Mouse (Mus musculus) midbrain, postnatal 0 days (tissue): ENCODE results near the gene Ovca2. TPM values are rescaled to one million over a fixed set of nuclear protein-coding genes. Genes with fewer than 3 reads are reported as not detected.

ENCODE experiments used
- ATAC-seq: fragments of 200-750 bp; cut with Nextera tagmentation; 2 replicates; pipeline ENCODE4 v1.8.0; 2017; ENCODE audit warnings: moderate number of reproducible peaks, mild to moderate bottlenecking, moderate TSS enrichment, moderate library complexity; ENCODE audit not compliant: low FRiP score
- DNase-seq: peaks from one replicate; pipeline ENCODE4 v3.0.0-alpha.2; 2015; ENCODE audit warnings: low spot score
- H3K27ac ChIP-seq: fragments of 300-500 bp; sonication (generic); 2 replicates; pipeline ENCODE4 v1.5.1; 2014; ENCODE audit warnings: low read depth, mild to moderate bottlenecking, low read length, mixed read lengths
- H3K27me3 ChIP-seq: fragments of 300-500 bp; sonication (generic); 2 replicates; pipeline ENCODE4 v1.6.1; 2014; ENCODE audit warnings: low read length, control low read depth, mixed read lengths; ENCODE audit not compliant: insufficient read depth
- H3K36me3 ChIP-seq: fragments of 300-500 bp; sonication (generic); 2 replicates; pipeline ENCODE4 v1.6.1; 2014; ENCODE audit warnings: low read length, control low read depth, mixed read lengths; ENCODE audit not compliant: insufficient read depth
- H3K4me1 ChIP-seq: fragments of 300-500 bp; sonication (generic); 2 replicates; pipeline ENCODE4 v1.6.1; 2014; ENCODE audit warnings: mild to moderate bottlenecking, control low read depth, antibody characterized with exemption, low read length, mixed read lengths; ENCODE audit not compliant: insufficient read depth
- H3K4me2 ChIP-seq: fragments of 300-500 bp; sonication (generic); 2 replicates; pipeline ENCODE4 v1.6.1; 2014; ENCODE audit warnings: low read depth, mild to moderate bottlenecking, low read length, mixed read lengths; ENCODE audit not compliant: poor library complexity, severe bottlenecking
- H3K4me3 ChIP-seq: fragments of 300-500 bp; sonication (generic); 2 replicates; pipeline ENCODE4 v1.5.1; 2014; ENCODE audit warnings: low read depth, mild to moderate bottlenecking, low read length, moderate library complexity
- H3K9ac ChIP-seq: fragments of 300-500 bp; sonication (generic); replicated peaks from 2 replicates; pipeline ENCODE4 v1.6.1; 2014; ENCODE audit warnings: mild to moderate bottlenecking, low read length, moderate library complexity, mixed read lengths; ENCODE audit not compliant: poor library complexity, severe bottlenecking
- H3K9me3 ChIP-seq: fragments of 300-500 bp; sonication (generic); 2 replicates; pipeline ENCODE4 v1.6.1; 2016; ENCODE audit warnings: low read length, control low read depth
- CTCF ChIP-seq: IDR thresholded peaks from 2 replicates; pipeline ENCODE4 v1.5.1; 2016; ENCODE audit warnings: antibody characterized with exemption, mild to moderate bottlenecking
- WGBS: fragments of 180-500 bp; shearing (Covaris S2); extraction: QIAGEN DNeasy Blood & Tissue Kit; methylation state at CpG from one replicate; pipeline ENCODE4 v1.1.7; 2014; 5-methylcytosine and 5-hydroxymethylcytosine counted together
- polyA plus RNA-seq: library from polyadenylated mRNA; unstranded; fragments of >200 nt; fragmentation: Nextera tagmentation; extraction: Ambion mirVana; gene quantifications from 2 replicates; pipeline ENCODE4 v1.2.1, GENCODE M21; 2015
- total RNA-seq: library from RNA; depleted of rRNA; stranded (reverse); fragments of >200 nt; gene quantifications from 2 replicates; pipeline ENCODE4 v1.2.3, GENCODE M21; 2014

Gene Ovca2
- total and polyA plus RNA-seq, 2 experiments from 2014 or later = 10.4 to 26.0 TPM

- peak within 1 kb of the TSS; percentile 38 for H3K4me3 ChIP-seq
- WGBS = 4% methylated on average over 23 of the region's 23 CpGs
- H3K27ac ChIP-seq = no peak within 1 kb of the TSS
- no peak for TF ChIP-seq CTCF
- H3K9me3 ChIP-seq = no peaks in the 10 kb centered on the region
- no peak for DNase-seq
- H3K27me3 ChIP-seq = peaks cover 35% of the 10 kb centered on the region
- H3K4me1 ChIP-seq = peaks cover 9% of the 10 kb centered on the region; the same call in 1 of the 2 replicates
- H3K9ac ChIP-seq = peak within 1 kb of the TSS; percentile 34
- H3K36me3 ChIP-seq = no peaks in the 10 kb centered on the region
- no peak for ATAC-seq
- peak within 1 kb of the TSS; percentile 84 for H3K4me2 ChIP-seq
Observed at GRCm38 (mm10) chr11:75169405-75170080, 9.1 kb downstream of the Ovca2 start, which contains the start of gene Hic1. TSS of gene Hic1 (minus strand) at chr11:75169519.

- WGBS = 1% methylated on average over 73 of the region's 83 CpGs
- Histone ChIP-seq H3K36me3 (no peaks in the 10 kb centered on the region), H3K4me2 (peak overlapping the region; percentile 84), H3K9me3 (no peaks in the 10 kb centered on the region), H3K27me3 (peaks cover 42% of the 10 kb centered on the region), H3K4me3 (peak overlapping the region; percentile 38), H3K9ac (peak overlapping the region; percentile 34; the same call in 1 of the 2 replicates), H3K27ac (no peak overlapping the region), H3K4me1 (peaks cover 9% of the 10 kb centered on the region; the same call in 1 of the 2 replicates)
- ATAC-seq (no peak), DNase-seq (peak; percentile 81)
- peak; percentile 93 for TF ChIP-seq CTCF
Observed at GRCm38 (mm10) chr11:75168590-75169361, 9.9 kb downstream of the Ovca2 start.

GRCm38 (mm10) chr11:75167643-75168589 is 10.7 kb downstream of the Ovca2 start:
- WGBS = 10% methylated on average over 40 of the region's 63 CpGs
- Histone ChIP-seq H3K36me3 (peaks cover 7% of the 10 kb centered on the region), H3K9ac (0 out of 2 replicates have a peak overlapping the region, but pooled peaks have one; percentile 34), H3K4me2 (peak overlapping the region; percentile 84), H3K27me3 (peaks cover 51% of the 10 kb centered on the region), H3K4me1 (peaks cover 9% of the 10 kb centered on the region; the same call in 1 of the 2 replicates), H3K4me3 (peak overlapping the region; percentile 38), H3K27ac (no peak overlapping the region), H3K9me3 (no peaks in the 10 kb centered on the region)
- DNase-seq (no peak), ATAC-seq (no peak)
- no peak for TF ChIP-seq CTCF

- WGBS = 9% methylated on average over 56 of the region's 68 CpGs
- Histone ChIP-seq H3K27ac (no peak overlapping the region), H3K36me3 (peaks cover 15% of the 10 kb centered on the region), H3K9ac (no peak overlapping the region), H3K9me3 (no peaks in the 10 kb centered on the region), H3K4me1 (peaks cover 9% of the 10 kb centered on the region; the same call in 1 of the 2 replicates), H3K27me3 (peaks cover 54% of the 10 kb centered on the region), H3K4me2 (peak overlapping the region; percentile 84), H3K4me3 (peak overlapping the region; percentile 38)
- TF ChIP-seq CTCF = no peak
- DNase-seq (no peak), ATAC-seq (no peak)
Observed at GRCm38 (mm10) chr11:75166861-75167642, 11.6 kb downstream of the Ovca2 start.
